Mouse (Mus musculus): Measurements from ENCODE around the gene Gm10663. TPM values are rescaled to one million over a fixed set of nuclear protein-coding genes. Genes with fewer than 3 reads are reported as not detected.

Gene Gm10663
- polyA plus RNA-seq, 1 experiment: not detected

- Histone ChIP-seq H3K4me3 (replicated peaks; ENCODE audit: insufficient read depth, low read depth, low read length) (no peak overlapping the region), H3K27me3 (ENCODE audit: control insufficient read depth, insufficient read depth, low read length) (no peaks in the 10 kb centered on the region), H3K27ac (ENCODE audit: insufficient read depth, low read length) (no peak overlapping the region), H3K4me1 (ENCODE audit: control insufficient read depth, insufficient read depth, low read length) (no peaks in the 10 kb centered on the region)
- whole genome bisulfite sequencing: 76% methylated on average over 12 of the region's 12 CpGs
- no peak for DNase-seq
- TF ChIP-seq CTCF (IDR thresholded peaks at IDR 0.05; ENCODE audit: borderline replicate concordance, insufficient read depth, low read depth, low read length): no peak
Measured at GRCm38 (mm10) chr8:65088120-65088519, 13.3 kb downstream of the Gm10663 start.

GRCm38 (mm10) chr8:65089781-65090180 is 14.9 kb downstream of the Gm10663 start:
- no peak for TF ChIP-seq CTCF (IDR thresholded peaks at IDR 0.05; ENCODE audit: borderline replicate concordance, insufficient read depth, low read depth, low read length)
- no peak for TF ChIP-seq POLR2A (IDR thresholded peaks at IDR 0.05; ENCODE audit: borderline replicate concordance, insufficient read depth, low read length)
- H3K27ac ChIP-seq (ENCODE audit: insufficient read depth, low read length): no peak overlapping the region
- no peaks in the 10 kb centered on the region for H3K4me1 ChIP-seq (ENCODE audit: control insufficient read depth, insufficient read depth, low read length)
- H3K4me3 ChIP-seq (replicated peaks; ENCODE audit: insufficient read depth, low read depth, low read length): no peak overlapping the region
- WGBS: 67% methylated on average over 7 of the region's 7 CpGs
- H3K27me3 ChIP-seq (ENCODE audit: control insufficient read depth, insufficient read depth, low read length): no peaks in the 10 kb centered on the region
- DNase-seq: no peak

DNA sequence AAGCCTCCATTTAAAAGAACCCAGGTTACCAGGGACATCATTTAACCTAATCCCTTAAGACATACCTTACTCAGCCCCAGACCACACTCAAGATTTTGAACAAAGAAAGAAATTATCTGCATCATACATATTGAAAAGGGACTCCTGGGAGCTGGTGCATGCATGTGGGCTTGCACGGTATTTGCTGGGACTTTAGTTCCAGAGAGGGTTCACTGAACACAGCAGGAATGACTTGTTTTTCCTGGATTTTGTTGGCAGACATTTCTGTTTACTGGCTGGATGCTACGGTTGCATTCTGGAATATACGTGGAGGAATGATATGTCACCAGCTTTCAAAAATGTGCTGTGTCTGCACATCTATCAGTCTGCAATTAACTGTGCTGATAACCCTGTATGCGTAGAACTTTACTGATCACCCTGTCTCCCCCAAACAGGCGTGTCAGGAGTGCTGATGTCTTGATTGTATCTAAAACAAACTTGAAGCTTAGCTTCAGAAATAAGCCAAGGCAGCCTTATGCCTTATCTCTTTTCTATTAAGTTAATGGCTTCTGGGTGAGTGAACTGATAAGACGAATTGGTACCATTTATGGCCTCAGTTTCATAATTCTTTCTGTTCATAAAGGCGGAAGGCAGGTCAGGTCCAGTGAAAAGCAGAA is 23.1 kb downstream of the Gm10663 start:
- H3K27ac ChIP-seq (ENCODE audit: insufficient read depth, low read length): no peak overlapping the region
- TF ChIP-seq POLR2A (IDR thresholded peaks at IDR 0.05; ENCODE audit: borderline replicate concordance, insufficient read depth, low read length): no peak
- TF ChIP-seq CTCF (IDR thresholded peaks at IDR 0.05; ENCODE audit: borderline replicate concordance, insufficient read depth, low read depth, low read length): no peak
- DNase-seq: no peak
- WGBS: 45% methylated on average over 7 of the region's 7 CpGs
- no peak overlapping the region for H3K4me3 ChIP-seq (replicated peaks; ENCODE audit: insufficient read depth, low read depth, low read length)
- no peaks in the 10 kb centered on the region for H3K27me3 ChIP-seq (ENCODE audit: control insufficient read depth, insufficient read depth, low read length)
- H3K4me1 ChIP-seq (ENCODE audit: control insufficient read depth, insufficient read depth, low read length): no peaks in the 10 kb centered on the region

DNA sequence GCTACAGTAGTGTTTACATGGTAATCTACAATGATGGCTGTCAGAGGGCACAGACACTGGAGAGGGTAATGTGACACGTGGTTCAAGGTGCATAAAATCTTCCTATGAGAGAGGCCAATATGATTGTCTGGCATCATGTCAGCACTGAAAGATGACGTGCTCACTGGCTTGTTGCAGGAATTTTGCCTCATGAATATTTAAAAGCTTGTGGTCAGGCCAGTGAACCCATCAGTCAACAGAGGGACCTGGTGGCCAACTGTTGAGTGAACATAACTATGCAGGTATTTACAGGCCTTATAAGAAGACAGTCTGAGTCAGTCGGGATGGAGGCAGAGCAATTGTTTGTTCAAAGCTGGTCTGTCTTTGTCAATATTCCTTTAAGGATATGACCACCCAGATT is 24.9 kb downstream of the Gm10663 start:
- TF ChIP-seq CTCF (IDR thresholded peaks at IDR 0.05; ENCODE audit: borderline replicate concordance, insufficient read depth, low read depth, low read length): no peak
- TF ChIP-seq POLR2A (IDR thresholded peaks at IDR 0.05; ENCODE audit: borderline replicate concordance, insufficient read depth, low read length): no peak
- no peak overlapping the region for H3K4me3 ChIP-seq (replicated peaks; ENCODE audit: insufficient read depth, low read depth, low read length)
- H3K27me3 ChIP-seq (ENCODE audit: control insufficient read depth, insufficient read depth, low read length): no peaks in the 10 kb centered on the region
- no peak for DNase-seq
- WGBS: 28% methylated on average over 3 of the region's 3 CpGs
- H3K27ac ChIP-seq (ENCODE audit: insufficient read depth, low read length): no peak overlapping the region
- no peaks in the 10 kb centered on the region for H3K4me1 ChIP-seq (ENCODE audit: control insufficient read depth, insufficient read depth, low read length)

- 85% methylated on average over 7 of the region's 7 CpGs for WGBS
- Histone ChIP-seq H3K27ac (ENCODE audit: insufficient read depth, low read length) (no peak overlapping the region), H3K4me3 (replicated peaks; ENCODE audit: insufficient read depth, low read depth, low read length) (no peak overlapping the region), H3K27me3 (ENCODE audit: control insufficient read depth, insufficient read depth, low read length) (no peaks in the 10 kb centered on the region), H3K4me1 (ENCODE audit: control insufficient read depth, insufficient read depth, low read length) (no peaks in the 10 kb centered on the region)
- no peak for DNase-seq
- TF ChIP-seq POLR2A (IDR thresholded peaks at IDR 0.05; ENCODE audit: borderline replicate concordance, insufficient read depth, low read length) (no peak), CTCF (IDR thresholded peaks at IDR 0.05; ENCODE audit: borderline replicate concordance, insufficient read depth, low read depth, low read length) (no peak)
Measured at GRCm38 (mm10) chr8:65103632-65104031, 28.8 kb downstream of the Gm10663 start.

GRCm38 (mm10) chr8:65104041-65104440 is 29.2 kb downstream of the Gm10663 start:
- no peak for DNase-seq
- Histone ChIP-seq H3K27me3 (ENCODE audit: control insufficient read depth, insufficient read depth, low read length) (no peaks in the 10 kb centered on the region), H3K4me3 (replicated peaks; ENCODE audit: insufficient read depth, low read depth, low read length) (no peak overlapping the region), H3K27ac (ENCODE audit: insufficient read depth, low read length) (no peak overlapping the region), H3K4me1 (ENCODE audit: control insufficient read depth, insufficient read depth, low read length) (no peaks in the 10 kb centered on the region)
- TF ChIP-seq CTCF (IDR thresholded peaks at IDR 0.05; ENCODE audit: borderline replicate concordance, insufficient read depth, low read depth, low read length) (no peak), POLR2A (IDR thresholded peaks at IDR 0.05; ENCODE audit: borderline replicate concordance, insufficient read depth, low read length) (no peak)
- 58% methylated on average over 4 of the region's 4 CpGs for WGBS

DNA sequence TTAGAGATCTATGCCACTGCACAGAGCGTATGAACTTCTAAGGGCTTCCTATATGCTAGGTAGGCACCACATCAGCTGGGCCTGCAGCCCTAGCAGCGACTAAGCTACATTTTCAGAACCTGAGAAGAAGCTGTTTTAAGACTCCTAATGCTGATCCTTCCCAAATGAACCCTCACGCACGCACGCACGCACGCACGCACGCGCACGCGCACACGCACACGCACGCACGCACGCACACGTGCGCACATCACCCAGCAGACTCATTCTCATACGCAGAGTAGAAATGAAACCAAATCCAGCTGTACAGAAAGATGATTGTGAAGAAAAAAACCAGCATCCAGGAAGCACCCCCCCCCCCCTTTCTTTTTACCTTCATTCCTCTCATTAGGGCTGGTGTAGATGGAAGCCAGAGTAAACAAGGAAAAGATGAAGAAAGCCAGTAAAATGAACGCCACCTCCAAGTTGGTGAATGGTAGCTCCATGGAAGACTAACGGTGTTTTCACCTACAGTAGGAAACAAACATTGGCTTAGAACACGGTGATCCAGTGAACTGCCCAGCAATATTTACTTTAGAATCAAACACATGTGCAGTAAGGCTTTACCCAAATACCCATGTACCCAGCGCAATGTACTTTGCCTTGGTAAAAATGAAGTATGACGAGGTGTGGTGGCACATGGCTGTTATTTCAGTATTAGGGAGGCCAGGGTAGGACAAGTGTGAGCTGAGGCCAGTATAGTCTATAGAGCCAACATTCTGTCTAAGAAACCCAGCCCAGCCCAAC is 33.3 kb downstream of the Gm10663 start:
- DNase-seq: no peak
- Histone ChIP-seq H3K27ac (ENCODE audit: insufficient read depth, low read length) (no peak overlapping the region), H3K27me3 (ENCODE audit: control insufficient read depth, insufficient read depth, low read length) (no peaks in the 10 kb centered on the region), H3K4me3 (replicated peaks; ENCODE audit: insufficient read depth, low read depth, low read length) (no peak overlapping the region), H3K4me1 (ENCODE audit: control insufficient read depth, insufficient read depth, low read length) (no peaks in the 10 kb centered on the region)
- 95% methylated on average over 25 of the region's 25 CpGs for WGBS
- no peak for TF ChIP-seq CTCF (IDR thresholded peaks at IDR 0.05; ENCODE audit: borderline replicate concordance, insufficient read depth, low read depth, low read length)
- no peak for TF ChIP-seq POLR2A (IDR thresholded peaks at IDR 0.05; ENCODE audit: borderline replicate concordance, insufficient read depth, low read length)

- Histone ChIP-seq H3K27ac (ENCODE audit: insufficient read depth, low read length) (no peak overlapping the region), H3K27me3 (ENCODE audit: control insufficient read depth, insufficient read depth, low read length) (no peaks in the 10 kb centered on the region), H3K4me3 (replicated peaks; ENCODE audit: insufficient read depth, low read depth, low read length) (no peak overlapping the region), H3K4me1 (ENCODE audit: control insufficient read depth, insufficient read depth, low read length) (no peaks in the 10 kb centered on the region)
- DNase-seq: no peak
- no peak for TF ChIP-seq POLR2A (IDR thresholded peaks at IDR 0.05; ENCODE audit: borderline replicate concordance, insufficient read depth, low read length)
- no peak for TF ChIP-seq CTCF (IDR thresholded peaks at IDR 0.05; ENCODE audit: borderline replicate concordance, insufficient read depth, low read depth, low read length)
- 86% methylated on average over 6 of the region's 6 CpGs for WGBS
Measured at GRCm38 (mm10) chr8:65108936-65109335, 34.1 kb downstream of the Gm10663 start.

Data from cerebellum, adult 2 months (tissue).